Mouse (Mus musculus) ZHBTc4 (cell line): ENCODE measurements around the gene Tcf3.

Experiments
- DNase-seq: peaks from one replicate; pipeline ENCODE4 v3.0.0-alpha.2; 2011; ENCODE audit warnings: low read depth, low spot score

The Tcf3 gene

DNA sequence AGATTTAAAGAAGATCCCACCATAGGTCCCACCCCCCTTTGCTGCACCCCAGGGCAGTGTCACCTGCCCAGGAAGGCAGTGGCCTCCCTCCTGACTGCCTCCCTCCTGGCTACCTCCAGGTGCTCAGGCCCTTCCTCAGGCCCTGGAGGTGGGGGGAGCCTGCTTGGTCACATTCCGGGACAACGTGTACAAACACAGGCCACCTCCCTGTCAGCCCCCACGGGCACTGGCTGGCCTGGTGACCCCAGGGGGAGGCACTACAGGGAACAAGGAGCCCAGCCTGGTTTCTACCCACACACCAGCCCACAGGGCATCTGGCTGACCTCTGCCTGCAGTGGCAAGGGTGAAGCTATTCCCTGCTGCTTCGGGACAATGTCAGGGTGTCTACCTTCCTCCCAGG is 4.5 kb upstream of the Tcf3 start:
- no peak for DNase-seq

DNA sequence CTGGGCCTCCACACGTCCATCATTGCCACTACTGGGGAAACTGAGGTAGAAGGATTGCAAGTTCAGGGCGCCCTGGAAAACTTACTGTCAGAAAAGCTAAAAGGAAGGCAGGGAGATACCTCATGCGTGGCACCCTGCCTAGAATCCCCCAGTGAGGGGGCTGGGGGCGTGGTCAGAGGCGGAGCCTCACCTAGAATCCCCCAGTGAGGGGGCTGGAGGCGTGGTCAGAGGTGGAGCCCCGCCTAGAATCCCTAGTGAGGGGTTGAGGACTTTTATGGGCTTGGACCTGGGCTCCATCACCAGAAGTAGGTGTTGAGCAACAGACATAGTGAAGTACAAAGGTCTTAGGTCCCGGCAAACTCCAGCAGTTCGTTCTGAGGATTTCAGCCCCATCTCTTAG is 2.8 kb upstream of the Tcf3 start:
- DNase-seq = peak; percentile 89

DNA sequence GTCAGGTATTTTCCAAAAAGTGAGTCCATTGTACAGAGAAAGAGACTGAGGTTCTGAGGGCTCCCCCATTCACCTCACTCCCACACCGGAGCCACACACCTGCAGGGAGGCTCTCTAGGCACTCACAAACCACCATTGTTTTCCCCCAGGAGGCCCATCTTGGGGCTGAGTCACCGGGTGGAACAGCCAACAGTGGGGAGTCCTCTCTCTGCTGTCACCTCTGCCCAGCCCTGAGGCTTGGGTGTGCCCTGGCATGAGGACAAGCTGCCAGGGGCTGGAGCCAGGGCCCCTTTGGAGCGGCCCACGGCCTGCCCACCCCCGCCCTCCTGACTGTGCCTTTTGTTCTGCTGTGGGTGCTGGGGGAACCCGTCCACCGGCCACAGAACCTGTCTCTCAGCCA is 2.3 kb upstream of the Tcf3 start:
- peak; percentile 28 for DNase-seq

DNA sequence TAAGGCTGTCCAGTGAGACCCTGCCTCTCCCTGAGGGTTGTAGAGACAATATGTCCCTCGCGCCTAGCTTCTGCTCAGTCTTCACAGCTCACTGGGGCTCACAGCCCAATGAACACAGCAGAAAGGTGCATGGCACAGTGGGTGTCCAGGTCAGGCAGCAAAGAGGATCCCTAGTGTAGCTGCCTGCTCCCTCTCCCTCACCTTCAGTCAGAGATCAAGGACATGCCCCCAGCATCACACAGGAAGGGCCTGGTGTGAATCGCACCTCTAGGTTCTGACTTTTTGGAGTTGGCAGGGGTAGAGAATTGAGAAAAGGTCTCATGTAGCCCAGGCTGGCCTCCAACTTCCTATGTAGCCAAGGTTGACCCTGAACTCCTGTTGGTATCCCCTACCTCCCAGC is 1.4 kb upstream of the Tcf3 start:
- DNase-seq = no peak

DNA sequence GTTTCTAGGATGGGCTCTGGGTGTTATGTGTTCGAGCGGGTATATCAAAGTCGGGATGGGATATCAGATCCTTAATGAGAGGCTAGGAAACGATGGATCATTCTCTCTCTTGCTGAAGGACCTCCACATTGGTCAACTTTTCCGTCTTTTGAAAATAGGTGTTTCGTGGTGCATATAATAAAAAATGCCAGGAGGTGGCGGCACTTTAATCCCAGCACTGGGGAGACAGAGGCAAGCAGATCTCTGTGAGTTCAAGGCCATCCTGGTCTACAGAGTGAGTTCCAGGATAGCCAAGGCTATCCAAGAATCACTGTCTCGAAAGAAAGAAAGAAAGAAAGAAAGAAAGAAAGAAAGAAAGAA is 766 bp upstream of the Tcf3 start:
- DNase-seq = no peak

DNA sequence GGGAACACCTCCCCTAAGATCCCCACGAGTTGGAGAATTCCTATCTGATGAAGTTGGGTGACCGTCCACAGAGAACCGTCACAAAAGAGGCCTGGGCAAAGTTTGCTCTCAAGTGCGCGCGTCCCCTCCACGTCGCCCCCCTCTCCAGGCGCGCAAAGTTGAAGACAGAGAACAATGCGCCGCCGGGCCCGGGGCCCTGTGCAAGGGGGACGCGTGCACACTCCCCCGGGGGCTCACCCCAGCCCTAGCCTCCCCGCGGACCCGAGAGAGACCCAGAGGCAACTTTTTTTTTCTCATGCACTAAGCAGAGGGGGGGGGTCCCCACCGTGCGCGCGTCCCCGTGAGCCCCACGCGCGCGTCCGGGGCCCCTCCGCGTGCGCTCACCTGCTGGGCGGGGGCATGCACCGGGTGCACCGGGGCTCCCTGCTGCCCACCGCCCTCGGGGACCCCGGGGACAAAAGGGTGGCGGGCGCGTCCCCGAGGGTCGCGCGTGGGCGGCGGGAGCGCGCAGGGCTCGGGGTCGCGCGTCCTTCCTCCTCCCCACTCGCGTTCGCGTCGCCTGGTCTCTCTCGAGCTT is 423 bp downstream of the Tcf3 start:
- DNase-seq = peak; percentile 54

DNA sequence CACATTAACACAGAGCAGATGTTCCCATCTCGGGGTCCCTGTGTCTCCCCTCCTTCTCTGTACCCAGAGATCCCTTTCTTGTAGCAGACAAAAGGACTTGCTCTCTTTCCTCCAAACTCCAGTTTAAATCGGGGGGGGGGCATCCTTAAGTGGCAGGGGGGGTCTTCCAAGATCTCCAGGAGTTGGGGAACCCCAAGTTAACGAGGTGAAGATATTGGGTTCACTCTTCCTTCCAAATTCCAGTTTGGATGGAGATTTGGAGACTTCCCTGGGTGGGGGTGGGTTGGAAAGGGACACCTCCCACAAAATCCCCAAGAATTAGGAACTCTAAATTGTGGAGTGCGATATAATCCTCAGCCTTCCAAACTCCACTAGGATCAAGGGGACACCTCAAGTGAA is 1.1 kb downstream of the Tcf3 start:
- no peak for DNase-seq

DNA sequence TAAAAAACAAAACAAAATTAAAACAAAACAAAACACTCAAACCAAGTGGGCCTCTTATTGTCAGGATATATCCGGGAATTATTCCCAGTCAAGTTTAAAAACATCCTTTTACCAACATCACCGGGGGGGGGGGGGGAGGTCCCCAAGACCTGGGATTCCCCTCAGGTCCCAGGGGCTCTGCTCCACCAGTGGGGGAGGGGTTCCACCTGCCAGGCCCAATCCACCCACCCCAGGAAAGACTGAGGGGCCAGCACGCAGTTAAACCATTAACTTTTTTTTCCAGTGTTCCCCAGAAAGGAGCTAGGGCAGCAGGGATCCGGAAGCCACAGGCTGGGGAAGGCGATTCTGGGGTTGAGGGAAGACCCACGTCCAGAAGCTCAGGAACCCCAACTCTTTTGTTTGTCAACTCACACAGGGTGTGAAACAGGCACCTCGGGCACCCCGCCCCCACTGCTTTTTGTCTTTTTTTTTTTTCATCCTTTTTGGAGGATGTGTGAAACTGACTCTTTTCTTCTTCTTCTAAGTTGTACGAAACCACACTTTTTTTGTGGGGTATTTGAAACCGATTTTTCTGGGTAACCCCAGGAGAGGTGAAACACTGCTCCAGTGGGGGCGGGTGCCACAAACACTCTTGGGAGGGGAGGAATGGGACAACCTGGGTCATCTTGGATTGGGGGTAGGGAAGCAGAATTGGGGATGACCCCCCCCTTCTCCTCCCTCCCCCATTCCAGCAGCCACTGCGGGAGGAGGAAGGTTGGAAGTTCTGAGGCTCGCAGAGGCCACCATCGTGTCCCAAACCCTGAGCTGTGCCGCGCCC is 1.7 kb downstream of the Tcf3 start:
- DNase-seq = no peak

DNA sequence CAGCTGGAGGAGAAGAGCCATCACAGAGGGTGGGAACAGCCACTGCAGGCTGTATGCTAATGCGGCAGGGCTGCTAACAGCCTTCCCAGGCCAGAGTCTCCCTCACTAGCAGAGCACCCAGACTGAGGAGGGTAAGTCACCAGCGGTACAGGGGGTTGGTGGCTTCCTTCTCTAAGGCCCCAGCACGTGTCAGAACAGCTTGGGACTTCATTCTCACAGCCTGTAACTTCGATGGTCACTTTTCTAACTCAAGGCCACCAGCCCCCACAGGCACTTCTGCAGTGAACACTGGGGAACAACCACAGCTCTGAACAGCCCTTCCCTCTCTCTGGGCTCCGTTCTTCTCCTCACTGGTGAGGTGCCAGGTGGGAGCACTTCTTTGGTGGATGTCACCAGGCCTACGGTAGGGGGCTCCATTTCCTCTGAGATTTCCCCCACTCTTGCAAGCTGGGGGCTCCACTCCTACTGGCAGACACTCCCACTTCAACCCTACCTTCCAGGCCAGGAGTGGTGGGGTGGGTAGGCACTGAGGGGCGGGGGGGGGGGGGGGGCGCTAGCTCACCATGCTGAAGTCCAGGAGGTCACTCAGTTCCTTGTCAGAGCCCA is 3.0 kb downstream of the Tcf3 start:
- peak; percentile 55 for DNase-seq

DNA sequence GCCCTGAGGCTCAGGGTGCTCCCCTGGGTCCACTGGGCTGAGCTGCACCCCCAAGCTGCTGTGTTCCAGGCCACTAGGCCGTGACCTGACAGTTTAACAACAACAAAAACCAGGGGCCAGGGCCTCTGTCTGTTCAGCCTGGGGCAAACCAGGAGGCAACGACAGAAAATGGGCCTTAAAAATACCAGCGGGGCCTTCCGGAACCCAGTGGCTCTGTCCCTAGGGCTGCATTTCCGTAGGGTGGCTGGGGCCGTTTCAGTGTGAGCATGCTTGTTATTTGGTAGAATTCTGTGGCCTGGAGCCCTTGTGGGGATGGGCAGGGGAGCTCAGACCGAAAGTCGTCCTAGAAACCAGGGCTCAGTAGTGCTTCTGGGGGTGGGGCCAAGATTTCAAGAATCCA is 3.6 kb downstream of the Tcf3 start:
- DNase-seq = no peak

DNA sequence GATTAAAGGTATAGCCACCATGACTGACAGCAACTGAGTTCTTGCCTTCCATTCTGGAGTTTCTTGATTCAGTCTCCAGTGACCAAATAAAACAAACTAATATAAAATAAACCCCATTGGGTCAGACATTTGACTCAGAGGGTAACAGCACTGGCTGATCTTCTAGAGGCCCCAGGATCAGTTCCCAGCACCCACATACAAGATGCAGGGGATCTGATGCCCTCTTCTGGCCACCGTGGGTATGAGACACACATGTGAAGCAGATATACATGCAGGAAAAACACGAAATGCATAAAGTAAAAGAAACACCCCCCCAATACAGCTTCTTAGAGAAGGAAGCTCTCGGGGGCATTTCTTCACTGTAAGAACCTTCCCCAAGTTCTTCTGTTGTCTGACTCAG is 8.4 kb downstream of the Tcf3 start:
- DNase-seq = peak; percentile 40

DNA sequence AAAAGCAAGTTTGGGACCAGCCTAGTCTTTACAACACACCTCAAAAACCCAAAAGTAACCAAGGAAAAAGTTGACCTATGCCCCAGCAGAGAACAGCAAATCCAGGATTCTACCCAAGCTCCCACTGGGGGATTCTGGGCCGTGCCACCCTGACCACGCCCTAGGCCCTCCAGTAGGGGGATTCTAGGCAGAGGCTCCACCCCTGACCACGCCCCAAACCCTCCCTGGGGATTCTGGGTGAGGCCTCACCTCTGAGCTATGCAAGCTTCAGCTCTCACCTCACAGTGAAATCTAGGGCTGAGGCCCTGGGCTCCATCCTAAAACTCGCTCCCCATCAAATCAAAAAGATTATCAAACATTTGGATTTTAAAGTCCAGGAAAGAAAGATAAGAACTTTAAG is 9.9 kb downstream of the Tcf3 start:
- DNase-seq = peak; percentile 90

DNA sequence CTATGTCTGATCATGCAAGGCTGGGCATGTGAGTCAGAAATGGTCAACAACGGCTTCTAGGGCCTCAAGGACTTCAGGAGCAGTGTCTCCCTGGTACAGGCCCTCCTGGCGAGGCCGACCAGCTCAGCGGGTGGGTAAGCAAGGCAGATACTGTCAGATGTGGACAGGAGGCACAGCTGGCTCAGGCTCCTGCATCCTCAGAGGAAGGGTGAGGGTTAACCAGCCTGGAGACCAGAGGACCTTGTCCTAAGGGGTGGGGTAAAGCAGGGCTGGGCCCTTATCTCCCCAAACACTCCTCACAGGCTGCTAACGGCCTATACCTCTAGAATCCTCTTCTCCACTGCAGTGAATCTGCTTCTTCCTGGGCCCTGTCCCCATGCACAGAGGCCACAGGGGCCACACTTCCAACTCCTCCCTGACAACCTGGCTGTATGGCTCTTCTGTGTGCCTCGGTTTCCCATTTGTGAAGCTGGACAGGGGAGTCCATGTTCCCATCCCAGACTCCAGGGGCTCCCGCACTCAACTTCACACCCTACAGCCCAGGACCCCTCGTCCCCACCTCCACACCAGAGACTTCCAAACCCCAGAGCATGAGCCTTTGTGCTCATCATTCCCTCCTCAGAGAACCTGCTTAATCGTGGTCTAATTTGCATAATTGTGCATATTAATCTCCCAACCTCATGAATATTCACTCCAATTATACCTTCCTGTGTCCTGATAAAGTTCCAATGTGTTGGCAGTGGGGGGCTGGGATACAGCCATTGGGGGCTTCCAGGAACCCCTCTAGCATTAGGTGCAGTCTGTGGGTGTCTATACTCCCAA is 11.6 kb downstream of the Tcf3 start:
- DNase-seq = no peak

DNA sequence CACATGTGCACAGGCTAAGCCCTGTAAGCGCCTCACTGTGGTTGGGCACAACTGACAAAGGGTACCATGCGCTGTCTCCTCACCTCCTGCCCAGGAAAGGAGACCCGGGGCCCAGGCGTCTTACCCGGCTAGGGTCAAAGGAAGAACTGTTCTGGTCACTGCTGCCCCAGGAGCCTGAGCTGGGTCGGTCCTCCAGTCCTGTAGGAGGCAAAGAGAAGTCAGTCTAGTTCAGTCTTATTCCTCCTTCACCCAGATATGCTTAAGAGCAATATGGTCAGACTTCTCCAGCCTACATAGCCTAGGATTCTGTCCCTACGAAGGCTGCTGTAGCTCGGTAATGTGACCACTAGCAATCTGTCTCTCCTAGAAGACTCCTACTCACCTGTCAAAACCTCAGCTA is 12.2 kb downstream of the Tcf3 start:
- DNase-seq = no peak

DNA sequence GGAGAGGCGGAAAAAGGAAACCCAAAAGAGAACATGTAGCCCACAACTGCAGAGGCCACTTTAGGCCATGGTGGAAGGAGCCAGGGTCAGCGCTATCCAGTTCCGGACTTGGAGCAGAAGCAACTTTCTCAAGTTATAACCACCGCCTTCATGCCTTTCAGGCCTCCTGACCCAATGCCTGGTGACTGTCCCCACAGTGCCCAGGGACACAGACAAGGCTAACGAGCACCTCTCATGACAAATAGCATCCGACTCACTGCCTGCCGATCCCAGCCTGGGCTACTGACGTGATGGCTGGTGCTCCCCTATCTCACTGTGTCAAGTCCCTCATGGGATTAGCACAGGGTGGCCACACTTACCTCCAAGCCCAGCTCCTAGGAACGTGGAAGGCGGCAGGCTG is 12.7 kb downstream of the Tcf3 start:
- no peak for DNase-seq

DNA sequence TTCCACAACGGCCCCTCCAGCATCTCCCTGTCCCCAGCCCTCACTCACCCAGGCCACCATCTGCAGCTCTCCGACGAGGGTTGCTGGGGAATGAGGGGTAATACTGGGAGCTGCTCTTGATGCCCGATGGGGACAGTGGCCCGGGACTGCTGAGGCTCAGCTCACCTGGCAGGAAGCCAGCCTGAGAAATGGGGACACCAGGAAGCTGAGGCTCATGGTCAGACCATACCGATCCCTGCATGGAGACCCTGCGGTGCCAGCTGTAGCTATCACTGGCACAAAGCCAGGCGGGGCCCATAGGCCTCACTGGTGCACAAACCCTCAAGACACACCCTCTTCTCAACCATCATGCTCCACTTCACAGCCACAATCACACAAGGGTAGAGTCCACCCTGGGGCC is 14.0 kb downstream of the Tcf3 start:
- DNase-seq = no peak

DNA sequence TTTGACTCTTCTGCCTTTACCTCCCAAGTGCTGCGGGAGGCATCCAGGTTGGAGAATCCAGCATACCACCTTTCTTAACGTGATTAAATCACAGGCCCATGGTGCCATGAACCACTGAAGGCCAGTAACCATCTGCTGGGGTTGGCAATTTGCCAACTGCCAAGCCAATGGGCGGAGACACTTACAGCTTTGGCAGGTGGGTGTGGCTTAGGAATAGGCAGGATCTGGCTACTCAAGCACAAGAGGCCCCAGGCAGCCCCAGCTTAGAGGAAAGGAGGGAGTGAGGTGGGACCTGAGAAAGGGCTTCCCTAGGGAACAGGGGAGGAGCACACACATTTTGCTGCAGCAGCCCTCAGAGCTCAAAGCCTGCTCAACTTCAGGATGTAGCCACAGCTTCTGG is 15.1 kb downstream of the Tcf3 start:
- DNase-seq = peak; percentile 71

DNA sequence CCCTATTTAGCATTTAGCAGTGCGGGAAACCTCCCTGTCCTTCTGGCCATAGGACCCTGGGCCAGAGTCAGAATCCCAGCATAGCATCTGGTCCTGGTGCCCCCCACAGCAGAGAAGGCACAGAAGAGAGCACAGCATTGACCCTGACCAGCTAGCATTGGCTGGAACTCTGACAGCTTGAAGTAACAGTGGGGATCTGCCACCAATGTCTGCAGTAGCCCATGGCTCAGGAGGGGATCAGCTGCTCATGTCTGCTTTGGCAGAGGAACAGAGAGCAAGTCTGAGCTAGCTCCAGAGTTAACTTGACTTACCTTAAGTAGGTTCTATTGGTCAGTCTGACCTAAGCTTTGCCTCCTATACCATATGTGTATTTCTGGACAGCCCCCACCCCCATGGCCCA is 15.6 kb downstream of the Tcf3 start:
- DNase-seq = no peak

DNA sequence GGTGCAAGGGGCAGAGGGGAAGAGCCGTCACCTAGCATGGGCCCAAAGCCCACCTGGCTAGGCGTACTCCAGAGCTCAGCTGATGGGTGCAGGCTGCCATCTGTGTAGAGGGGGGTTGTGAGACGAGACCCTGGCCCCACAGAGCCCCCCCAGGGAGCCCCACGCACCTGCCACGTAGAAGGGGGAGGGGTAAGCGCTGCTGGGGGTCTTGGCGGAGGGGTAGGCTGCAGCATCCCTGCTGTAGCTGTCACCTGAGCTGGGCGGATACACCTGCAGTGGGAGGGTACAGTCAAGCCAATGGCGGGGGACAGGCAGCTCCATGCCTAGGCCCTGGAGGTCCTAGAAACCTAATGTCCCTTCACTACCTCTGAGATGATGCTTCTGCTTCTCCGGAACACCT is 16.1 kb downstream of the Tcf3 start:
- DNase-seq = no peak

DNA sequence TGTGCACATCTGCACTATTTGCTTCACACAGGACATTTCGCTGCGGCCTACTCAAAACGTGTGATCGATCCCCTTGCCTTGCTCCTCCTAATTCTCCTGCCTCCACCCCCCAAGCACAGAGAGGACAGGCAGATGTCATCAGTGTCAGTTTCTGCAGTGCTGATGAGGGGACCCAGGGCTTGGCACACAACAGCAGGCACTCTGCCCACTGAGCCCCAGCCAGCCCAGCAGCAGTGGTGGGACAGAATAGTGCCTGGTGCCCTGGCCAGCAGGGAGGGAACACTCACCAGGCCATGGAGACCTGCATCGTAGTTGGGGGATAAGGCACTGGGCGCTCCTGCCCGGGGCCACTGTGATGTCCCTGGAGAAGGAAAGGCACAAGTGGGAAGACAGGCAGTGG is 17.9 kb downstream of the Tcf3 start:
- no peak for DNase-seq

DNA sequence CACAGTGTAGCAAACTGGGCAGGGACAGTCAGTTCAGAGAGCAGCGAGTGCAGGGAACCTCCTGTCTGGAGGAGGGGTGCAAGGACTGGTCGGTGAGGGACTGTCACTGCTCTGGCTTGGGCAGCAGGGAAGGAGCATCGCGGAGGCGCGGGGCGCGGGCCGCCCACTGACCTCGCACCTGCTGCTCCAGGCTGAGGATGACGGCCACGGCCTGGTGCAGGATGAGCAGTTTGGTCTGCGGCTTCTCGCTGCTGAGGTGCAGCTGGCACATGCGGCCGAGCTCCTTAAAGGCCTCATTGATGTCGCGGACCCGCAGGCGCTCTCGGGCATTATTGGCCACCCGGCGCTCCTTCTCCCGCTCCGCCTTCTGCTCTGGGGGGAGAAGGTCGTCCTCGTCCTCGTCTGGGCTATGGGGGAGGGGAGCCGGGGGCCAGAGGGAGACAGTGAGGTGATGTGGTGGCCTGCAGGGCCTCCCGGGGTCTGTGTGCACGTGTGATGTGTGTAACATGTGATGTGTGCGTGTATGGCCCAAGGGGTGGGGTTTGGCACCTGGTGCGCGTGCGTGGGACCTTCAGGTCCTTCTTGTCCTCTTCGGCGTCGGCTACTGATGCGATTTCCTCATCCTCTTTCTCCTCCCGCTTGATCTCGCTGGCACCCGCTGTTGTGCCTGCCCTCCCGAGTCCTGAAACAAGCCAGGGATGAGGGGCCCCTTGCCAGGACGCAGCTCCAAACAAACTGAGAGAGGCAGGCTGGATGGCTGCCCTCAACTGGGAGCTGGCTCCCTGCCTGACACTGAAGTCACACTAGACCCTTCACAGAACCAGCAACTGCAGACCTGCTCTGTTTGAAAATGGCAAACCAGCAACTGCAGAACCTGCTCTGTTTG is 20.5 kb downstream of the Tcf3 start:
- peak; percentile 24 for DNase-seq
